Mouse (Mus musculus) E14TG2a.4 (cell line): ENCODE results near the gene Rpp25.

Source experiments
- H3K27me3 ChIP-seq: 2 replicates; pipeline ENCODE4 v1.6.1; 2014; ENCODE audit warnings: low read length, control low read depth; ENCODE audit not compliant: insufficient read depth
- H3K36me3 ChIP-seq: 2 replicates; pipeline ENCODE4 v1.6.1; 2014; ENCODE audit warnings: low read length, control low read depth; ENCODE audit not compliant: insufficient read depth
- H3K4me1 ChIP-seq: replicated peaks from 2 replicates; pipeline ENCODE4 v1.6.1; 2014; ENCODE audit warnings: low read depth, low read length, control low read depth
- H3K4me3 ChIP-seq: replicated peaks from 2 replicates; pipeline ENCODE4 v1.5.1; 2014; ENCODE audit warnings: mild to moderate bottlenecking, low read length
- H3K9me3 ChIP-seq: 2 replicates; pipeline ENCODE4 v1.6.1; 2014; ENCODE audit warnings: low read length, control low read depth
- CTCF ChIP-seq: conservative IDR thresholded peaks from 2 replicates; pipeline ENCODE4 v1.5.1; 2014; ENCODE audit warnings: low read length
- NANOG ChIP-seq: IDR thresholded peaks from 2 replicates; pipeline ENCODE4 v1.6.1; 2014; ENCODE audit warnings: borderline replicate concordance, low read length, mixed read lengths
- POU5F1 ChIP-seq: IDR thresholded peaks from 2 replicates; pipeline ENCODE4 v1.6.1; 2014; ENCODE audit warnings: low read length, borderline replicate concordance

Rpp25 gene

GRCm38 (mm10) chr9:57493532-57493931, 10.3 kb upstream of the Rpp25 start:
- Histone ChIP-seq H3K4me3 (no peak overlapping the region), H3K27me3 (no peaks in the 10 kb centered on the region), H3K36me3 (0 out of 2 replicates have a peak, but pooled peaks cover 2% of the 10 kb centered on the region), H3K9me3 (peaks cover 30% of the 10 kb centered on the region), H3K4me1 (peaks cover 44% of the 10 kb centered on the region)
- TF ChIP-seq CTCF (no peak), POU5F1 (no peak), NANOG (no peak)

DNA sequence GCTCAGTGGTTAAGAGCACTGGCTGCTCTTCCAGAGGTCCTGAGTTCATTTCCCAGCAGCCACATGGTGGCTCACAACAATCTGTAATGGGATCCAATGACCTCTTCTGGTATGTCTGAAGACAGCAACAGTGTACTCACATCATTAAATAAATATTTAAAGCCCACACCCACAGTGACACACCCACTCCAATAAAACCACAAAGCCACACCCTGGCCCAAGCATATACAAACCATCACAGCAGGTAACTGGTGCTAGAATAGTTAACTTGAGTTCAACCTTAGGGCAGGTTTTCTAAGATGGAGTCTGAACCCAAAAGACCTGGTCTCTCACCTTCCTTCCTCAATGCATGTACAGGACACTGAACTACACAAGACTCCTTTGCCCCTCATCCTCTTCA, 8.9 kb upstream of the Rpp25 start:
- TF ChIP-seq POU5F1 (no peak), CTCF (no peak), NANOG (no peak)
- no peaks in the 10 kb centered on the region for H3K27me3 ChIP-seq
- H3K4me3 ChIP-seq = no peak overlapping the region
- peaks cover 58% of the 10 kb centered on the region for H3K4me1 ChIP-seq
- H3K9me3 ChIP-seq = peaks cover 25% of the 10 kb centered on the region
- H3K36me3 ChIP-seq = peaks cover 11% of the 10 kb centered on the region; the same call in 1 of the 2 replicates

DNA sequence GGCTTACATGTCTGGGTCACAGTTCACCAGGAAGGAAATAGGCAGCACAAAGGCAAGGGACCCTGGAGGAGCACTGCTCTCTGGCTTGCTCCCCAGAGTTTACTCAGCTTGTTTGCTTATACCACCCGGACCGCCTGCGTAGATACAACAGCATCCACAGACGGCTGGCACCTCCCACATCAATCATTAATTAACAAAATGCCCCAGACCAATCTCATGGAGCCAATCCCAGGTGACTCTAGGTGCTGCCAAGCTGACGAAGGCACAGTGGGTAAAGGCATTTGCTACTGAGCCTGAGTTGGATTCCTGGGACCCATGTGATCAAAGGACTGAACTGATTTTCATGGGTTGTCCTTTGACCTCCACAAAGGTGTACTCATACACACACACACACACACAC, 6.6 kb upstream of the Rpp25 start:
- Histone ChIP-seq H3K4me1 (peaks cover 81% of the 10 kb centered on the region), H3K27me3 (0 out of 2 replicates have a peak, but pooled peaks cover 2% of the 10 kb centered on the region), H3K4me3 (no peak overlapping the region), H3K36me3 (peaks cover 17% of the 10 kb centered on the region; the same call in 1 of the 2 replicates), H3K9me3 (peaks cover 6% of the 10 kb centered on the region; the same call in 1 of the 2 replicates)
- no peak for TF ChIP-seq NANOG
- no peak for TF ChIP-seq CTCF
- TF ChIP-seq POU5F1 = no peak

DNA sequence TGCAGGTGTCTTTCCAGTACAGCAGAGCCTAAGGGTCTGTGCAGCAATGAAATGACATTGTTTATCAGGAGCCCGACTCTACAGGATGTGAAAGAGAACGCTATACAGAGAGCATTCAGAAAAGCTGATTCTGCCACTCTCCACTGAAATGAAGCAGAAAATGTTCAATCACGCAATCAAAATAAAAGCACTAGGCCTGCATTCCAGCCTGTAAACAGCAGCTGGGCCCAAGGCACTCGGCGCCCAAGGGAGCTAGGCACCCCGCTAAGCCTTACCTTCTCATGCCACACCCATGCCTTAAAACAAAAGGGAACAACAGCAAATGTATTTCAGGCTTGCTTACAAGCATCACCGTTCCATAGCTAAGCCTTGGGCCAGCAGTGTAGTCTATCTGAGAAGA, 5.3 kb upstream of the Rpp25 start:
- TF ChIP-seq CTCF = no peak
- TF ChIP-seq NANOG = no peak
- TF ChIP-seq POU5F1 = no peak
- Histone ChIP-seq H3K4me3 (no peak overlapping the region), H3K9me3 (peaks cover 6% of the 10 kb centered on the region; the same call in 1 of the 2 replicates), H3K4me1 (peaks cover 94% of the 10 kb centered on the region), H3K27me3 (0 out of 2 replicates have a peak, but pooled peaks cover 2% of the 10 kb centered on the region), H3K36me3 (peaks cover 17% of the 10 kb centered on the region; the same call in 1 of the 2 replicates)

DNA sequence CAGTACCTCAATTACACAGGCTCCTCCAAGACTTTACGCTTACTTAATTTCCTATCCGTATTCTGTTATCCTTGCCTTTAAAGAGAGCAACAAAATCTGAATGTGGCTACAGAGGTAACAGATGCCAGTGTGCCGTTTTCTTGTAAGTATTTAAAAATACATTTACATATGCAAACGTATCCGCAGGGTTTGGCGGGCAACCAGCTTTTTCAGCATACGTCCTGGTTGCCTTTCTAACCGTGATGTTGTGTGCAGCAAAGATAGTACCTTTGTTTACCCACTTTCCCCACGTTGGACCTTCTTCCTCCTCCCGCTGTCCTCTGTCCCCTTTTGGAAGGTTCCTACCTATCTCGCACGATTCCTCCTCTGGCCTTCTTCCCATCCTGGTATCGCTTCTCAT, 2.4 kb upstream of the Rpp25 start:
- Histone ChIP-seq H3K27me3 (0 out of 2 replicates have a peak, but pooled peaks cover 2% of the 10 kb centered on the region), H3K4me3 (peak overlapping the region; percentile 88), H3K9me3 (no peaks in the 10 kb centered on the region), H3K36me3 (peaks cover 23% of the 10 kb centered on the region), H3K4me1 (peaks cover 93% of the 10 kb centered on the region)
- no peak for TF ChIP-seq NANOG
- no peak for TF ChIP-seq POU5F1
- no peak for TF ChIP-seq CTCF

DNA sequence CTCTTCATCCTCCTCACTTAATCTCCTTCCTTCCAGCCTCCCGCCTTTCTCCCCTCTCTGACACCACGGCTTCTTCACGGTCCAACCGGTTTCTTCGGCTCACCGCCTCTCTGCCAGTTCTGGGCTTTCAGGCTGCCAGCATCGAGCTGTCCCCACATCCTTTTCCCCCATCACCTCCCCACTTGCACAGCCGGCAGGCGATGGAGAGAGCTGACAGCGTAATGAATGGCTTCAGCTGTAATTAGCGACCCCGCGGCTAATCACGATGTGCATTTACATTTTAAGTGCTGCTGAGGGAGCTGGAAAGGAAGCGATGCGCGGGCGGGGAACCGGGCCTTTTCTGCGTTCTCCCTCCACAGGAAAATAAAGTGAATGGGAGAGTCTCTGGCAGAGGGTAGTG, 2.0 kb upstream of the Rpp25 start:
- peaks cover 23% of the 10 kb centered on the region for H3K36me3 ChIP-seq
- H3K9me3 ChIP-seq = no peaks in the 10 kb centered on the region
- H3K27me3 ChIP-seq = 0 out of 2 replicates have a peak, but pooled peaks cover 2% of the 10 kb centered on the region
- TF ChIP-seq CTCF (no peak), NANOG (no peak; the same call in 1 of the 2 replicates), POU5F1 (no peak)
- H3K4me1 ChIP-seq = peaks cover 92% of the 10 kb centered on the region
- peak overlapping the region; percentile 88 for H3K4me3 ChIP-seq

DNA sequence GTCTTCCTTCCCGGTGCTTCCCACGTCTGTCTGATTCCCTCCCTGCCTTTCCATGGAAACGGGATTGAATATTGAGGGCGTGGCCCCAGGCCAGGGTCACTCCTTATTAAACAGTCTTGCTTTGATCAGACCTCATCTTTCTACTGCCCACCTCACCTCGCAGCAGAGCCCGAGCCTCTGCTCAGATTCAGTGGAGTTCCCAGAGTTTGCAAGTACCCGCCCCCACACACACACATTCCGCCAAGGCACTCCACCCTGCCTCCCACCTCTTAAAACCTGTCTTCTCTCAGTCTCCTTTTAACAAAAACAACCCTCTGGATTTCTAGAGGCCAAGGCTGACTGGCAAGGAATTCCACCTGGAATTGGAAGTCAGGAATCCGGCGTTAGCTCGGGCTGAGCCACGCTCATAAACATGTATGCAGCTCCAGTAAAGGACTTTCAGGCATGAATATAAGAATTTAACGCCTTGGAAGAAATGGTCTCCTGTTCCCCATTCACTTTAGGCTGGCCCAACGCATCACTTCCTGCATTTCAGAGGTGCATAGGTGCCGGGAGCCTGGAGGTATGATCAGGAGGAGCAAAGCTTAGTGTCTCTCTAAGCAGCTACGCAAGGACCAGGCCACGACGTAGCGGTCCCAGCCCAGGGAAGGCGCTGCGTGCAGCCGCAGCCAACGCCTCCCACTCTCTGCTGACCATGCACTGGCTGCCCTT, 760 bp upstream of the Rpp25 start:
- Histone ChIP-seq H3K4me1 (peaks cover 87% of the 10 kb centered on the region), H3K36me3 (peaks cover 23% of the 10 kb centered on the region), H3K9me3 (no peaks in the 10 kb centered on the region), H3K27me3 (0 out of 2 replicates have a peak, but pooled peaks cover 2% of the 10 kb centered on the region), H3K4me3 (peak overlapping the region; percentile 88)
- TF ChIP-seq NANOG (no peak), CTCF (no peak), POU5F1 (no peak)

DNA sequence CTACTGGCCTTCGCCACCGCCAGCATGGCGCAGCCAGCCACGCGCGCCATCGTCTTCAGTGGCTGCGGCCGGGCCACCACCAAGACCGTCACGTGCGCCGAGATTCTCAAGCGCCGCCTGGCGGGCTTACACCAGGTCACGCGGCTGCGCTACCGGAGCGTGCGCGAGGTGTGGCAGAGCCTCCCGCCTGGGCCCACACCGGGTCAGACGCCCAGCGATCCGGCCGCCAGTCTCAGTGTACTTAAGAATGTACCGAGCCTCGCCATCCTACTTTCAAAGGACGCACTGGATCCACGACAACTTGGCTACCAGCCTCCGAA, 515 bp downstream of the Rpp25 start:
- TF ChIP-seq NANOG = no peak
- TF ChIP-seq POU5F1 = no peak
- no peak for TF ChIP-seq CTCF
- H3K4me3 ChIP-seq = peak overlapping the region; percentile 88

GRCm38 (mm10) chr9:57504891-57505290, 1.1 kb downstream of the Rpp25 start:
- Histone ChIP-seq H3K4me3 (peak overlapping the region; percentile 88), H3K27me3 (0 out of 2 replicates have a peak, but pooled peaks cover 2% of the 10 kb centered on the region), H3K9me3 (no peaks in the 10 kb centered on the region), H3K36me3 (peaks cover 12% of the 10 kb centered on the region), H3K4me1 (peaks cover 72% of the 10 kb centered on the region)
- TF ChIP-seq POU5F1 (no peak), CTCF (no peak), NANOG (no peak)

More for the DNA sequence above, 515 bp downstream of the Rpp25 start:
- H3K27me3 ChIP-seq = 0 out of 2 replicates have a peak, but pooled peaks cover 2% of the 10 kb centered on the region
- H3K36me3 ChIP-seq = peaks cover 18% of the 10 kb centered on the region
- no peaks in the 10 kb centered on the region for H3K9me3 ChIP-seq
- peaks cover 74% of the 10 kb centered on the region for H3K4me1 ChIP-seq
